Mouse (Mus musculus) liver, embryonic 14.5 days (tissue): ENCODE measurements around the gene Cyp3a13.

ENCODE experiments used
- CTCF ChIP-seq: IDR thresholded peaks from 2 replicates; pipeline ENCODE4 v1.5.1; 2016; ENCODE audit warnings: antibody characterized with exemption, low read depth, control low read depth
- EP300 ChIP-seq: IDR thresholded peaks from 2 replicates; pipeline ENCODE4 v1.6.1; 2016; ENCODE audit warnings: antibody characterized with exemption, low read depth

DNA sequence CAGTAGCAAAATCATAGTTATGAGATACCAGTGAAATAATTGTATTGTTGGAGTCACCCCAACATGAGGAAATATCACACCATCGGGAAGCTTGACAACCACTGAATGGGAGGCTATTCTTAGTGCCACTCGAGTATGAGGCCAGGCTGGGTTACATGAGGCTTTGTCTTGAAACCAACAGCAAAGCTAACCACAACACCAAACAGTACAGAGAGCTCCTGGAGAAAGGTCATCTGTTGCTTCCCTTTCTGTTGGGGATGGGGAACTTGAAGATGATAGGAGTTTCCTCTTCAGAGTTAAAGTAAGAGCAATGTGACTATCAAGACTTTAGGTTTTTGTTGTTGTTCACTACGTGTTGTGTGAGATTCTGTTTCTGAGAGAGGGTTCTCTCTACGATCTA lies 38.5 kb downstream of the Cyp3a13 start:
- TF ChIP-seq CTCF (no peak), EP300 (no peak)
